Mouse (Mus musculus) liver, embryonic 14.5 days (tissue): ENCODE measurements around the gene Nup62cl. TPM values are rescaled to one million over a fixed set of nuclear protein-coding genes. Genes with fewer than 3 reads are reported as not detected.

ENCODE experiments used
- ATAC-seq: fragments of 200-750 bp; cut with Nextera tagmentation; 2 replicates; pipeline ENCODE4 v1.8.0; 2017; ENCODE audit warnings: moderate number of reproducible peaks, mild to moderate bottlenecking, moderate library complexity; ENCODE audit not compliant: insufficient read depth
- DNase-seq, 3 experiments: peaks; one replicate each; pipeline ENCODE4 v3.0.0-alpha.2; 2012 to 2013; ENCODE audit warnings: low read depth in 3 of 3, low spot score in 3 of 3
- H3K27ac ChIP-seq: fragments of 300-500 bp; sonication (generic); 2 replicates; pipeline ENCODE4 v1.5.1; 2014; ENCODE audit warnings: moderate library complexity, mild to moderate bottlenecking, control low read depth, inconsistent platforms
- H3K27me3 ChIP-seq: fragments of 300-500 bp; sonication (generic); 2 replicates; pipeline ENCODE4 v1.6.1; 2014; ENCODE audit warnings: mild to moderate bottlenecking, low read length, moderate library complexity; ENCODE audit not compliant: control insufficient read depth, insufficient read depth
- H3K36me3 ChIP-seq: fragments of 300-500 bp; sonication (generic); replicated peaks from 2 replicates; pipeline ENCODE4 v1.6.1; 2014; ENCODE audit warnings: low read depth; ENCODE audit not compliant: control insufficient read depth, insufficient read depth
- H3K4me1 ChIP-seq, 2 experiments: fragments of 200-500 bp in 1 of 2; fragments of 300-500 bp in 1 of 2; sonication (generic) in 1 of 2; replicated peaks; 2 replicates each; pipeline ENCODE4 v1.6.1; 2012 to 2014; ENCODE audit warnings: antibody characterized with exemption in 1 of 2, inconsistent platforms in 1 of 2, low read length in 1 of 2; ENCODE audit not compliant: control insufficient read depth in 2 of 2, insufficient read depth in 2 of 2
- H3K4me2 ChIP-seq: fragments of 300-500 bp; sonication (generic); 2 replicates; pipeline ENCODE4 v1.6.1; 2014; ENCODE audit warnings: low read depth, mild to moderate bottlenecking, control low read depth, moderate library complexity
- H3K4me3 ChIP-seq, 2 experiments: fragments of 200-500 bp in 1 of 2; fragments of 300-500 bp in 1 of 2; sonication (generic) in 1 of 2; 2 replicates each; pipeline ENCODE4 v1.5.1; 2012 to 2014; ENCODE audit warnings: low read depth in 2 of 2, low read length in 2 of 2, mild to moderate bottlenecking in 2 of 2, control low read depth in 1 of 2, inconsistent platforms in 1 of 2, moderate library complexity in 1 of 2; ENCODE audit not compliant: insufficient read depth in 1 of 2
- H3K9ac ChIP-seq: fragments of 300-500 bp; sonication (generic); replicated peaks from 2 replicates; pipeline ENCODE4 v1.6.1; 2014; ENCODE audit warnings: mild to moderate bottlenecking, control low read depth, moderate library complexity
- H3K9me3 ChIP-seq: fragments of 300-500 bp; sonication (generic); 2 replicates; pipeline ENCODE4 v1.6.1; 2016; ENCODE audit warnings: low read length, mixed read lengths; ENCODE audit not compliant: control insufficient read depth
- CTCF ChIP-seq: IDR thresholded peaks from 2 replicates; pipeline ENCODE4 v1.5.1; 2016; ENCODE audit warnings: antibody characterized with exemption, low read depth, control low read depth
- EP300 ChIP-seq: IDR thresholded peaks from 2 replicates; pipeline ENCODE4 v1.6.1; 2016; ENCODE audit warnings: antibody characterized with exemption, low read depth
- WGBS: fragments of 180-500 bp; shearing (Covaris S2); extraction: QIAGEN DNeasy Blood & Tissue Kit; methylation state at CpG from one replicate; pipeline ENCODE4 v1.1.7; 2014; ENCODE audit not compliant: insufficient replicate concordance; 5-methylcytosine and 5-hydroxymethylcytosine counted together
- polyA plus RNA-seq, 2 experiments: library from polyadenylated mRNA; depleted of rRNA in 1 of 2; stranded (reverse) in 1 of 2; unstranded in 1 of 2; fragments of >200 nt; fragmentation: Nextera tagmentation in 1 of 2; extraction: Ambion mirVana in 1 of 2; gene quantifications; 2 replicates each; pipeline versions ENCODE4 v1.2.1 to v1.2.3; 2012 to 2014

The Nup62cl gene
- polyA plus RNA-seq, 2 experiments: 2.0 TPM

DNA sequence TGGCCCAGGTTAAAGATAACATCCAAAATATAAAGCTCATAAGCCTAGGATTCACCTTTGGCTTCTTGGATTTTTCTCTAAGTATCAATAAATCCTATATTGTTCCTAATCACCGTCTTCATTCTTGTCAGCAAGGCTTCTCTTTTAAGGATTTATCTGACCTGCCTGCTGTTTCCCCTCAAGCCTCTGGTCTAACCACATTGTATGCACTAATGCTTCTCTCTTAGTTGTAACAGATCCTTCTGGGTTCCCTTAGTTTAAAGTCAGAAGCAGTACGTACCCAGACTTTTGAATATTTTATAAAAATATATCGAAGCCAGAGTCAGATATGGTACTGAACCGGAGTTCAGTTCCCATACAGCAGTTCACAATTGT, 63.8 kb downstream of the Nup62cl start:
- Histone ChIP-seq H3K4me2 (peak overlapping the region; percentile 65), H3K4me3 (peak overlapping the region; percentile 62 to 67; a peak in 3 of 4 replicates), H3K9me3 (no peaks in the 10 kb centered on the region), H3K27ac (no peak overlapping the region), H3K4me1 (no peaks in the 10 kb centered on the region), H3K27me3 (no peaks in the 10 kb centered on the region), H3K9ac (no peak overlapping the region), H3K36me3 (no peaks in the 10 kb centered on the region)
- TF ChIP-seq CTCF: no peak
- no peak for TF ChIP-seq EP300
- 51% methylated on average over 4 of the region's 4 CpGs for WGBS
- no peak for DNase-seq
- no peak for ATAC-seq

DNA sequence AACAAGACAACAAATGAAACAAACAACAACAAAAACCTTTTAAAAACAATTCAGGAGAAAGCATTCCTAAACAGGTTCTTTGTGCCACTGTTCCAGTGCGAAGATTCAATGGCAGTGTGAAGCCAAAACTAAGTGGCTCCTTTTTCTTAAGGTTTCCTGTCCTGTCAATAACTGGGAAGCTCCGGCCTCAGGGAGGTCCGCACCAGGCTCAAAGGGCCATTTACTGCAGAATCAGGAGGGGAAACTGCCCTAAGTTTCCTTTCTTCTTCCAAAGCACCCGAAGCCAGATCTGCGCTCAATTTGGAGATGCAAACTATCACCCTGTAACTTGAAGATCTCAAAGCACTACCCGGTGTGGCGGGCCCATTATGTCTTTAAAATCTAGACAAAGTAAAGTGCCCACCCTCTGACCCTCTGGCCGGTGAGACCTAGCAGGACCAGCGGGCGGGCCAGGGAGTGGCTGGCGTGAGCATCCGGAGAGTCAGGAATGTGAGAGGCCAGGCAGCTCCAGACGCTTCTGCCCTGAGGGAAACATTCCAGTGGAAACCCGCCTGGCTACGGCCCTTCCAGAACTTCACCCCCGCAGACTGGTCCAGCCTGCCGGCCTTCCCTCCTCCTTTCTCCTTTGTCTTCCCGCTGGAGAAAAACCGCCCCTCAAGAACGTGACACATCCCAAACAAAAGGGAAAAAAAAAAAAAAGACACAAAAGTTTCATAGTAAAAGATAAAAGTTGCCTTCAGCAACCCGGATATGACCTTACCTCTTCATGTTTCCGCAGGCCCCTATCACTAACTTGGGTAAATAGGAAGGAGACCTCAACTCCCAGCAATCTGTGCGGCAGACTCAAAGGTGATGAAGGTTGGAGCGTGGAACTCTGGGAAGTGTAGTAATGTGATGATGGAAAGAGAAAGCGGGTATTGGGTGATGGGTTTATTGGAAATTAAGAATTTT, 64.5 kb downstream of the Nup62cl start, which contains the start of gene Rbm41:
Gene Rbm41 (minus strand): TSS at position 856 of the 951 bp plus-strand sequence.
- Histone ChIP-seq H3K36me3 (no peaks in the 10 kb centered on the region), H3K4me2 (peak within 1 kb of the TSS; percentile 65), H3K27ac (no peak within 1 kb of the TSS), H3K4me1 (no peaks in the 10 kb centered on the region), H3K9ac (peak within 1 kb of the TSS; percentile 68), H3K27me3 (no peaks in the 10 kb centered on the region), H3K9me3 (no peaks in the 10 kb centered on the region), H3K4me3 (peak within 1 kb of the TSS; percentile 62 to 67)
- DNase-seq (peak; percentile 34 to 47 (median 37)), ATAC-seq (peak; percentile 84)
- whole genome bisulfite sequencing: 10% methylated on average over 25 of the region's 25 CpGs
- TF ChIP-seq EP300: no peak
- no peak for TF ChIP-seq CTCF

DNA sequence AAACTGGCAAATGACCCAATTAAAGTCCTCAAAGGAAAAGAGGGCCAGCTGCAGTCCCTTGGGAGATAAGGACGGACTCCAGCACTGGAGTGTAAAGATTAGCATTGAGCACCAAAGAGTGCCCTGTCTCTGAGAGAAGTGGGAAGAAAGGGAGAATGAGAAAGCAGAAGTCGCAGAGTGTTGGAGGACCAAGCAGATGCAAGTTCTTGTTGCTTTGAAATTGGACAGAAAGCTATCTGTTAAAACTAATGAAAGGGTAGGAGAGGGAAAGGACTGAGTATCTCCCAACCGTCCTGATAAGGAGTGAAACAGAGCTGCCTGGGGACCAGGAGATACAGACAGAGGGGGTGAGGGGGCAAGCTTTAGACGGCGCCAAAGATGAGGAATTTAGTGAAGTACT, 80.4 kb downstream of the Nup62cl start:
- Histone ChIP-seq H3K36me3 (no peaks in the 10 kb centered on the region), H3K4me3 (no peak overlapping the region), H3K9me3 (no peaks in the 10 kb centered on the region), H3K27ac (no peak overlapping the region), H3K4me1 (0 out of 4 replicates have a peak, but pooled peaks cover 2 to 4% of the 10 kb centered on the region in 2 experiments), H3K27me3 (no peaks in the 10 kb centered on the region), H3K4me2 (peak overlapping the region; percentile 42), H3K9ac (no peak overlapping the region)
- ATAC-seq (peak; percentile 86), DNase-seq (peak; percentile 7 to 22 (median 11))
- WGBS: 15% methylated on average over 5 of the region's 5 CpGs
- TF ChIP-seq CTCF: no peak
- peak; percentile 66 for TF ChIP-seq EP300

Other genes with a start within 250 kb of the Nup62cl start
- gene Morc4, start 191.0 kb downstream of the Nup62cl start, polyA plus RNA-seq (2012; rRNA removed): 6.6 and 9.4 TPM in 2 replicates
- 17.7 and 19.0 TPM in 2 replicates for gene Morc4, start 191.0 kb downstream of the Nup62cl start, polyA plus RNA-seq (2014; fragmentation: Nextera tagmentation; extraction: Ambion mirVana)
- 0.67 and 1.2 TPM in 2 replicates for gene Rbm41, start 64.1 kb downstream of the Nup62cl start, polyA plus RNA-seq (2012; rRNA removed)
- gene Rbm41, start 64.1 kb downstream of the Nup62cl start, polyA plus RNA-seq (2014; fragmentation: Nextera tagmentation; extraction: Ambion mirVana): 1.2 and 1.7 TPM in 2 replicates
- gene Pih1h3b, start 167 bp upstream of the Nup62cl start, polyA plus RNA-seq (2012; rRNA removed): not detected in 2 replicates
- gene Pih1h3b, start 167 bp upstream of the Nup62cl start, polyA plus RNA-seq (2014; fragmentation: Nextera tagmentation; extraction: Ambion mirVana): not detected in 2 replicates